Mouse (Mus musculus) limb, embryonic 11.5 days (tissue): ENCODE results near the gene Nek9. TPM values are rescaled to one million over a fixed set of nuclear protein-coding genes. Genes with fewer than 3 reads are reported as not detected.

Source experiments
- ATAC-seq: fragments of 200-750 bp; cut with Nextera tagmentation; 2 replicates; pipeline ENCODE4 v1.8.0; 2017; ENCODE audit warnings: low read depth; ENCODE audit not compliant: insufficient number of reproducible peaks, low FRiP score, low TSS enrichment
- DNase-seq: peaks from one replicate; pipeline ENCODE4 v3.0.0-alpha.2; 2015; ENCODE audit warnings: low spot score
- H3K27ac ChIP-seq: fragments of 300-500 bp; sonication (generic); replicated peaks from 2 replicates; pipeline ENCODE4 v1.5.1; 2014; ENCODE audit warnings: low read depth, mild to moderate bottlenecking, low read length
- H3K27me3 ChIP-seq: fragments of 300-500 bp; sonication (generic); 2 replicates; pipeline ENCODE4 v1.6.1; 2014; ENCODE audit warnings: mild to moderate bottlenecking, low read length, mixed read lengths; ENCODE audit not compliant: control insufficient read depth, insufficient read depth
- H3K36me3 ChIP-seq: fragments of 300-500 bp; sonication (generic); 2 replicates; pipeline ENCODE4 v1.6.1; 2014; ENCODE audit warnings: mild to moderate bottlenecking, low read length, moderate library complexity, mixed read lengths; ENCODE audit not compliant: control insufficient read depth, insufficient read depth
- H3K4me1 ChIP-seq: fragments of 300-500 bp; sonication (generic); 2 replicates; pipeline ENCODE4 v1.6.1; 2014; ENCODE audit warnings: low read length, mixed read lengths; ENCODE audit not compliant: control insufficient read depth, insufficient read depth
- H3K4me2 ChIP-seq: fragments of 300-500 bp; sonication (generic); 2 replicates; pipeline ENCODE4 v1.6.1; 2014; ENCODE audit warnings: low read depth, mild to moderate bottlenecking, moderate library complexity; ENCODE audit not compliant: severe bottlenecking
- H3K4me3 ChIP-seq: fragments of 300-500 bp; sonication (generic); 2 replicates; pipeline ENCODE4 v1.5.1; 2014; ENCODE audit warnings: low read depth, low read length
- H3K9ac ChIP-seq: fragments of 300-500 bp; sonication (generic); 2 replicates; pipeline ENCODE4 v1.6.1; 2014; ENCODE audit warnings: mild to moderate bottlenecking, low read length
- H3K9me3 ChIP-seq: fragments of 300-500 bp; sonication (generic); 2 replicates; pipeline ENCODE4 v1.6.1; 2016; ENCODE audit warnings: low read length; ENCODE audit not compliant: control insufficient read depth
- WGBS: fragments of 180-500 bp; shearing (Covaris S2); extraction: QIAGEN DNeasy Blood & Tissue Kit; methylation state at CpG from one replicate; pipeline ENCODE4 v1.1.7; 2014; 5-methylcytosine and 5-hydroxymethylcytosine counted together
- polyA plus RNA-seq: library from polyadenylated mRNA; unstranded; fragments of >200 nt; fragmentation: Nextera tagmentation; extraction: Ambion mirVana; gene quantifications from 2 replicates; pipeline ENCODE4 v1.2.1, GENCODE M21; 2014

Gene Nek9
- polyA plus RNA-seq, 1 experiment from 2014 or later: 18.7 TPM

- Histone ChIP-seq H3K4me3 (no peak overlapping the region), H3K9me3 (no peaks in the 10 kb centered on the region), H3K36me3 (peaks cover 16% of the 10 kb centered on the region), H3K27me3 (no peaks in the 10 kb centered on the region), H3K27ac (no peak overlapping the region), H3K9ac (no peak overlapping the region), H3K4me2 (no peak overlapping the region), H3K4me1 (0 out of 2 replicates have a peak, but pooled peaks cover 3% of the 10 kb centered on the region)
- WGBS: 67% methylated on average over 2 of the region's 2 CpGs
- DNase-seq (no peak), ATAC-seq (no peak)
Measured at GRCm38 (mm10) chr12:85303256-85303655, 35.9 kb downstream of the Nek9 start.

GRCm38 (mm10) chr12:85298835-85299180 lies 40.4 kb downstream of the Nek9 start:
- no peak overlapping the region for H3K27ac ChIP-seq
- DNase-seq (no peak), ATAC-seq (no peak)
- peaks cover 7% of the 10 kb centered on the region; the same call in 1 of the 2 replicates for H3K36me3 ChIP-seq
- H3K9ac ChIP-seq: no peak overlapping the region
- H3K4me3 ChIP-seq: no peak overlapping the region
- peaks cover 15% of the 10 kb centered on the region; the same call in 1 of the 2 replicates for H3K4me1 ChIP-seq
- H3K9me3 ChIP-seq: no peaks in the 10 kb centered on the region
- H3K27me3 ChIP-seq: no peaks in the 10 kb centered on the region
- H3K4me2 ChIP-seq: no peak overlapping the region
- 56% methylated on average over 1 of the region's 1 CpGs for WGBS

GRCm38 (mm10) chr12:85298127-85298834 lies 40.9 kb downstream of the Nek9 start:
- Histone ChIP-seq H3K4me3 (no peak overlapping the region), H3K27ac (no peak overlapping the region), H3K9me3 (no peaks in the 10 kb centered on the region), H3K4me2 (no peak overlapping the region), H3K27me3 (no peaks in the 10 kb centered on the region), H3K36me3 (peaks cover 5% of the 10 kb centered on the region; the same call in 1 of the 2 replicates), H3K9ac (no peak overlapping the region), H3K4me1 (peaks cover 15% of the 10 kb centered on the region; the same call in 1 of the 2 replicates)
- WGBS: 19% methylated on average over 11 of the region's 11 CpGs
- DNase-seq (peak; percentile 50), ATAC-seq (no peak)

DNA sequence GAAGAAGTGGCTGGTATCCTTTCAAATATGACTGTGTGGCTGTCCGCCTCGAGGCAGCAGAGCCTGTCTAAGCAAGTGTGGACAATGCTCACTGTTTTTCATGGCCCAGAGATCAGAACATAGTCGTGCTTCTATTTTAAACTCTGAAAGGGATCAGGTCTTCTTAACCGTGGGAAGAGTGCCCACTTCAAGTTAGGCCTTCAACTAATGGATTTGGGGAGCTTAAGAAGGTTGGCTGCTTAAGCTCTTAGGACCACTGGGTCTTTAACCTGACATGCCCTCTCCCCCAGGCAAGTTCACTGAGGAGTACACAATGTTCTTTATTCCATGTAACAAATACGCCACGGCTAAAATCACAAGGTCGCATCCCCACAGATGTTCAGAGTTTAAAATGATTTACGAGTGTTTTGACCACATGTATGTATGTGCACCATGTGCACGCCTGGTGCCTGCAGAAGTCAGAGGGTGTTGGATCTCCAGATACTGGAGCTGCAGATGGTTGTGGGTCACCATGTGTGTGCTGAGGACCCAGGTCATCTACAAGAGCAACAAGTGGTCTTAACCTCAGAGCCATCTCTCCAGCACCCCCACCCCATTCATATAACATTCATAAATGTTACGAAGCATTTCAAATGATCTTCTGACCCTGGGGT lies 41.7 kb downstream of the Nek9 start:
- Histone ChIP-seq H3K27me3 (no peaks in the 10 kb centered on the region), H3K27ac (no peak overlapping the region), H3K4me1 (peaks cover 15% of the 10 kb centered on the region; the same call in 1 of the 2 replicates), H3K9me3 (no peaks in the 10 kb centered on the region), H3K9ac (no peak overlapping the region), H3K4me3 (no peak overlapping the region), H3K4me2 (no peak overlapping the region), H3K36me3 (peaks cover 3% of the 10 kb centered on the region; the same call in 1 of the 2 replicates)
- DNase-seq (no peak), ATAC-seq (no peak)
- WGBS: 63% methylated on average over 10 of the region's 10 CpGs

DNA sequence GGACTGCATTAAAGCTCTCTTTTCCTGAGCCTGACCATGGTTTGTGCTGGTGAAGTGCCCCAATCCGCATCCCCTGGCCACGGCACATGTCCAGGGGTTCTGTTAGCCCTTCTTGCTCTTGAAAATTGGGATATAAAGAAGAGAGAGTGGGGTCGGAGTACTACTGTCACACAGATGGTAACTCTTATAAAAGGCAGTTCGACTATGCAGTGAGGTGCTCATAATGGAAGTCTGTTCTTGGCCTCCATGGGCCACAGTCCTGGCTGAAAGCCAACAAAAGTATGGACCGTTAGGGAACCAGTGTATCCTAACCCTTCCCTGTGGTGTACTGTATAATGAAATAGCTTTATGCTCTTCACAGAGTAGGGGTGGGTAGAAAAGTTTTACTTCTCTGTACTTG lies 42.2 kb downstream of the Nek9 start:
- H3K4me2 ChIP-seq: no peak overlapping the region
- WGBS: 74% methylated on average over 5 of the region's 5 CpGs
- peaks cover 3% of the 10 kb centered on the region; the same call in 1 of the 2 replicates for H3K36me3 ChIP-seq
- H3K4me3 ChIP-seq: no peak overlapping the region
- no peaks in the 10 kb centered on the region for H3K9me3 ChIP-seq
- H3K27me3 ChIP-seq: no peaks in the 10 kb centered on the region
- no peak overlapping the region for H3K9ac ChIP-seq
- ATAC-seq: no peak
- no peak for DNase-seq
- peaks cover 15% of the 10 kb centered on the region; the same call in 1 of the 2 replicates for H3K4me1 ChIP-seq
- H3K27ac ChIP-seq: no peak overlapping the region

- ATAC-seq (no peak), DNase-seq (no peak)
- H3K4me1 ChIP-seq: peaks cover 15% of the 10 kb centered on the region; the same call in 1 of the 2 replicates
- no peaks in the 10 kb centered on the region for H3K9me3 ChIP-seq
- WGBS: 92% methylated on average over 2 of the region's 2 CpGs
- H3K27ac ChIP-seq: no peak overlapping the region
- no peaks in the 10 kb centered on the region for H3K27me3 ChIP-seq
- no peak overlapping the region for H3K4me3 ChIP-seq
- no peaks in the 10 kb centered on the region; the same call in 1 of the 2 replicates for H3K36me3 ChIP-seq
- no peak overlapping the region for H3K9ac ChIP-seq
- H3K4me2 ChIP-seq: no peak overlapping the region
Measured at GRCm38 (mm10) chr12:85295506-85295905, 43.7 kb downstream of the Nek9 start.

DNA sequence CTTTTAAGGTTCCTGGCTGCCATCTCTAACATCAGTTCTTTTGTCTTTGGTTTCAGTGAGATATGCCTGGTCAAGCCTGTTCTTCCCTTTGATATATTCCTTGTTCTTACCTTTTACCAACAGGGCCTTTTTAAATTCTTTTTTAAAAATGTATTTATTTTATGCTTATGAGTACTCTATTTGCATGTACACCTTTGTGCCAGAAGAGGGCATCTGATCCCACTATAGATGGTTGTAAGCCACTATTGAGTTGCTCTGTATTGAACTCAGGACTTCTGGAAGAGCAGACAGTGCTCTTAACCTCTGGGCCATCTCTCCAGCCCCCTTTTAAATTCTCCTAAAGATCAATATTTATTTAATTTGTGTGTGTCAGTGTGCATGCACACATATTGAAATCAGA lies 46.3 kb downstream of the Nek9 start:
- H3K9me3 ChIP-seq: no peaks in the 10 kb centered on the region
- no peak overlapping the region for H3K9ac ChIP-seq
- peaks cover 14% of the 10 kb centered on the region for H3K4me1 ChIP-seq
- ATAC-seq: no peak
- H3K27me3 ChIP-seq: no peaks in the 10 kb centered on the region
- H3K36me3 ChIP-seq: no peaks in the 10 kb centered on the region
- no peak overlapping the region for H3K27ac ChIP-seq
- H3K4me2 ChIP-seq: no peak overlapping the region
- H3K4me3 ChIP-seq: no peak overlapping the region
- DNase-seq: no peak

GRCm38 (mm10) chr12:85292288-85292687 lies 46.9 kb downstream of the Nek9 start:
- H3K27ac ChIP-seq: no peak overlapping the region
- H3K27me3 ChIP-seq: no peaks in the 10 kb centered on the region
- DNase-seq (no peak), ATAC-seq (no peak)
- no peak overlapping the region for H3K4me3 ChIP-seq
- peaks cover 14% of the 10 kb centered on the region for H3K4me1 ChIP-seq
- H3K36me3 ChIP-seq: no peaks in the 10 kb centered on the region
- H3K9ac ChIP-seq: no peak overlapping the region; the same call in 1 of the 2 replicates
- H3K4me2 ChIP-seq: no peak overlapping the region
- no peaks in the 10 kb centered on the region for H3K9me3 ChIP-seq
- 80% methylated on average over 6 of the region's 6 CpGs for WGBS
